In the genomic region with DNA sequence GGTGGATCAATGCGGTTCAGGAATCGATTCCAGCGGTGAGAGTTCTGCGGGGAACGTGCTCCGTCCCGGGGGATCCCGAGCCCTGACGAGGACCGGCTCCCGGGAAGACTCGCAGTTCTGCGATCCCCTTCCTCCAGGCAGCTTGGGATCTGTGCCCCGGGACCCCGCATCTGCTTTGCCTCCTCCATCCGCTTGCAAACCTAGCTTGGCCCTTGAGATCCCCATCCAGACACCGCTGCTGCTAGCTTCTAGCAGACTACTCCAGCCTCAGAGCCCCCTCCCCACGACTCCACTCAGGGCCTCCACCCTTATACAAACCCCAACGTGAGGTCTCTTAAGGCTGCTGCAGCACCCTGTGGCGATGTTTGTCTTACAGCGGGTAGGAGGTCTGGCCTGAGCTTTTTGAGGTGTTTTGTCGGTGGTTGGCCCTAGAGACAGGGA, we compare ENCODE assay signal across 8 mouse cellular contexts. TPM values are rescaled to one million over a fixed set of nuclear protein-coding genes. Genes with fewer than 3 reads are reported as not detected.
DNase-seq lines count a peak whose midpoint lies in the region; ATAC-seq lines count a peak whose summit lies in the region.

No protein-coding gene starts in this region.

- 0 out of 2 replicates have a peak, but pooled peaks have one; percentile 1 for ATAC-seq in cerebellum, adult (ENCODE audit: insufficient number of reproducible peaks, low FRiP score, low TSS enrichment)
- ATAC-seq in megakaryocyte, adult 5-6 weeks (ENCODE audit: poor library complexity, severe bottlenecking) = no peak
- peak; percentile 7; the same call in 1 of the 2 replicates for ATAC-seq in megakaryocyte-erythroid progenitor cell, adult 5-6 weeks (replicated peaks; ENCODE audit: low FRiP score, low TSS enrichment, poor library complexity, severe bottlenecking)

- H3K4me1 ChIP-seq in megakaryocyte, embryonic 14.5 days = peaks cover 61% of the 10 kb centered on the region
- H3K4me1 ChIP-seq in hindbrain, embryonic 10.5 days (replicated peaks) = peaks cover 33% of the 10 kb centered on the region

- intact Hi-C loops in gastrocnemius, postnatal 36 days (cut with DNase I) = no loop called here

- peak overlapping the region; percentile 97 for H3K27ac ChIP-seq in hindbrain, embryonic 10.5 days

- H3K27me3 ChIP-seq in megakaryocyte, embryonic 14.5 days (replicated peaks) = peaks cover 3% of the 10 kb centered on the region
- no peaks in the 10 kb centered on the region for H3K27me3 ChIP-seq in hindbrain, embryonic 10.5 days (ENCODE audit: insufficient read depth, poor library complexity, severe bottlenecking)

- DNase-seq in cerebellum, postnatal 14 days = no peak
- no peak for DNase-seq in hindbrain, embryonic 10.5 days (ENCODE audit: low spot score)
- DNase-seq in spleen, adult 18-20 months = no peak
- no peak for DNase-seq in gastrocnemius, postnatal 36 days

- H3K4me3 ChIP-seq in megakaryocyte, embryonic 14.5 days (replicated peaks) = peak overlapping the region; percentile 98
- peak overlapping the region; percentile 88 for H3K4me3 ChIP-seq in hindbrain, embryonic 10.5 days

- peaks cover 40% of the 10 kb centered on the region for H3K36me3 ChIP-seq in megakaryocyte, embryonic 14.5 days (replicated peaks; ENCODE audit: low read length)
- peaks cover 6% of the 10 kb centered on the region; the same call in 1 of the 2 replicates for H3K36me3 ChIP-seq in hindbrain, embryonic 10.5 days

- no peaks in the 10 kb centered on the region for H3K9me3 ChIP-seq in megakaryocyte, embryonic 14.5 days
- no peaks in the 10 kb centered on the region for H3K9me3 ChIP-seq in hindbrain, embryonic 10.5 days

- WGBS in hindbrain, embryonic 10.5 days = under 1% methylated on average over 22 of the region's 22 CpGs

RNA-seq across cellular contexts. Expression of gene Mmd, which starts 0.5 kb away (rescaled TPM):
- 20.3 and 75.7 TPM in 2 replicates for polyA plus RNA-seq in megakaryocyte, embryonic 14.5 days (2012; ENCODE audit: insufficient read depth, low replicate concordance)
- total RNA-seq in megakaryocyte, adult 5-6 weeks (2015) = 13.9 and 14.5 TPM in 2 replicates
- total RNA-seq in megakaryocyte, adult 5-6 weeks (2017) = 10.7 and 11.1 TPM in 2 replicates
- polyA plus RNA-seq in hindbrain, embryonic 10.5 days (2016; fragmentation: Nextera tagmentation; extraction: Ambion mirVana) = 44.3 and 55.9 TPM in 2 replicates
- total RNA-seq in megakaryocyte-erythroid progenitor cell, adult 5-6 weeks (2014; fragmentation: Nextera tagmentation) = 12.5 and 21.9 TPM in 2 replicates
- 14.6 and 19.7 TPM in 2 replicates for total RNA-seq in megakaryocyte-erythroid progenitor cell, adult 5-6 weeks (2017)
- 1 to 10 TPM; 9.1 to 9.3 TPM for total RNA-seq in gastrocnemius, postnatal 36 days (2021)
